Mouse (Mus musculus) CH12.LX (cell line): ENCODE measurements around the gene Klc4.

Source experiments
- CTCF ChIP-seq, 2 experiments: IDR thresholded peaks in 1 of 2; conservative IDR thresholded peaks in 1 of 2; 2 replicates each; pipeline ENCODE4 v1.5.1; 2011 to 2012; ENCODE audit warnings: low read depth in 2 of 2, low read length in 2 of 2, improper control_type of control experiment in 1 of 2, inconsistent platforms in 1 of 2, mild to moderate bottlenecking in 1 of 2, moderate library complexity in 1 of 2
- POLR2A ChIP-seq: IDR thresholded peaks from 2 replicates; pipeline ENCODE4 v1.6.1; 2011; ENCODE audit warnings: low read depth, mild to moderate bottlenecking, improper control_type of control experiment, low read length
- POLR2AphosphoS2 ChIP-seq: IDR thresholded peaks from 2 replicates; pipeline ENCODE4 v1.6.1; 2011; ENCODE audit warnings: low read depth, low read length, improper control_type of control experiment
- UBTF ChIP-seq: IDR thresholded peaks from 2 replicates; pipeline ENCODE4 v1.6.1; 2012; ENCODE audit warnings: low read depth, mild to moderate bottlenecking, inconsistent platforms, low read length, improper control_type of control experiment, moderate library complexity
- ZC3H11A ChIP-seq: IDR thresholded peaks from 2 replicates; pipeline ENCODE4 v1.6.1; 2012; ENCODE audit warnings: low read depth, mild to moderate bottlenecking, inconsistent platforms, low read length, improper control_type of control experiment

DNA sequence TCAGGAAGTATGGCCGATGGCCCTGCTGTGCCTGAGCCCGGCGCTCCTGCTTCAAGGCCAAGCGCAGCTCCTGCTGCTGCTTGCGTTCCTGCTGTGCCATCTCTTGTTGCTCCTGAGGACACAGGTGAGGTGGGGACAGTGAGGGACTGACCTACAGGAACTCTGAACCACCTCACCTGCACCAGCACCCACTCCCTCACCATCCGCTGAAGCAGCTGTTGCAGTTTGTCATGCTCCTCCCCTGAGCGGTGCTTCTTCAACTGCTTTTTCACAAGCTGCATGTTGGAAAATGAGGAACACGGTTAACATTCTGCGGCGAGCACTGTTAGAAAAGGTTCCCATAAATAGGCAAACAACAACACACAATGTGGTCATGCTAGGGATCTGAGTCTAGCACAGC is 24.1 kb upstream of the Klc4 start:
- no peak for TF ChIP-seq CTCF (conservative IDR thresholded peaks at IDR 0.05 in 1 of 2, IDR thresholded peaks at IDR 0.05 in 1 of 2; ENCODE audit: low read depth in 2 of 2, low read length in 2 of 2)
- TF ChIP-seq POLR2AphosphoS2, result no peak
- TF ChIP-seq UBTF, result no peak
- TF ChIP-seq ZC3H11A, result no peak
- no peak for TF ChIP-seq POLR2A
